Mouse (Mus musculus) heart, embryonic 16.5 days (tissue): ENCODE data around the gene Zmym2. TPM values are rescaled to one million over a fixed set of nuclear protein-coding genes. Genes with fewer than 3 reads are reported as not detected.

Experiments
- ATAC-seq: fragments of 200-750 bp; cut with Nextera tagmentation; replicated peaks from 2 replicates; pipeline ENCODE4 v1.8.0; 2017; ENCODE audit warnings: moderate number of reproducible peaks; ENCODE audit not compliant: insufficient read depth, low FRiP score; ENCODE audit errors: extremely low read depth
- H3K27ac ChIP-seq: fragments of 300-500 bp; sonication (generic); 2 replicates; pipeline ENCODE4 v1.5.1; 2014; ENCODE audit warnings: mild to moderate bottlenecking, low read length, control low read depth, moderate library complexity
- H3K27me3 ChIP-seq: fragments of 300-500 bp; sonication (generic); 2 replicates; pipeline ENCODE4 v1.6.1; 2014; ENCODE audit warnings: low read length, mixed read lengths; ENCODE audit not compliant: control insufficient read depth, insufficient read depth
- H3K36me3 ChIP-seq: fragments of 300-500 bp; sonication (generic); 2 replicates; pipeline ENCODE4 v1.6.1; 2014; ENCODE audit not compliant: control insufficient read depth, insufficient read depth
- H3K4me1 ChIP-seq: fragments of 300-500 bp; sonication (generic); 2 replicates; pipeline ENCODE4 v1.6.1; 2014; ENCODE audit warnings: low read length, mixed read lengths; ENCODE audit not compliant: control insufficient read depth, insufficient read depth
- H3K4me2 ChIP-seq: fragments of 300-500 bp; sonication (generic); 2 replicates; pipeline ENCODE4 v1.6.1; 2014; ENCODE audit warnings: low read depth, mild to moderate bottlenecking, control low read depth, low read length
- H3K4me3 ChIP-seq: fragments of 300-500 bp; sonication (generic); 2 replicates; pipeline ENCODE4 v1.5.1; 2014; ENCODE audit warnings: mild to moderate bottlenecking, control low read depth, low read length
- H3K9ac ChIP-seq: fragments of 300-500 bp; sonication (generic); 2 replicates; pipeline ENCODE4 v1.6.1; 2014; ENCODE audit warnings: low read length, control low read depth
- H3K9me3 ChIP-seq: fragments of 300-500 bp; sonication (generic); replicated peaks from 2 replicates; pipeline ENCODE4 v1.6.1; 2016; ENCODE audit warnings: low read length; ENCODE audit not compliant: control insufficient read depth
- WGBS: fragments of 180-500 bp; shearing (Covaris S2); extraction: QIAGEN DNeasy Blood & Tissue Kit; methylation state at CpG from one replicate; pipeline ENCODE4 v1.1.7; 2014; 5-methylcytosine and 5-hydroxymethylcytosine counted together
- polyA plus RNA-seq: library from polyadenylated mRNA; unstranded; fragments of >200 nt; fragmentation: Nextera tagmentation; extraction: Ambion mirVana; gene quantifications from 2 replicates; pipeline ENCODE4 v1.2.1, GENCODE M21; 2015

Zmym2 gene
- polyA plus RNA-seq, 1 experiment from 2014 or later: 28.5 TPM

DNA sequence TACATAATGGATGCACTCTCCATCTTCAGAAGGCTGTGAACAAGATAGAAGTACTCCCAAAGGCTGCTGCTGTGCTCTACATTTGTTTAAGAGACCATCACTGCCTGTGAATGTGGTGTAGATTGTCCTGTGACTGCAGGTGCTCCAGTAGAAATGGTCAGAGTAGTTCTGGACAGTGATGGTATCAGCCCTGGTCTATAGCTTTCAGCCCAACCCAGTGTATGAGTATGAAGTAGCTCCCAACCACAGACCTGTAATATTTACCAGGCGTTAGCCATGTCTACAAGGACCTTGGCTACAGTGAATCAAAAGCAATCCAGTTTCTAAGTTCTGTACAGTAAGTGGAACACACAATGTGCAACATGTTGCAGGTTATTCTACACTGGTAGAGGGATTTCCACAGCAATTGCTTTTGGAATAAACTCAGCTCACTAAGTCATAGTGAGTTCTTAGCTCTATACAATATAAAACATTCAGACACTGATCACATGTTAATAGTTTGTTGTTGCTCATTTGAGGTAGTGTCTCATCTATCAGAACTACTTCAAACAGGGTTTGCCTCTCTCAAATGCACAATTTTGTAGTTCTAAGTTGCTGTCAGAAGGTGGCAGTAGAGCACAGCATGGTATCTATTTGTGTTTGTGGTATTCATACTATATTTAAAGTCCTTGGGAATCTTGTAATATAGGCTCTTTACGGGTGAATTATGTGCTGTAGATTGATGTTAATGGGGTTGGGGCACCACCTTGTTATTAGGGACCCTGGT is 77.7 kb downstream of the Zmym2 start:
- Histone ChIP-seq H3K4me1 (no peaks in the 10 kb centered on the region; the same call in 1 of the 2 replicates), H3K9me3 (no peaks in the 10 kb centered on the region), H3K27ac (no peak overlapping the region), H3K4me2 (no peak overlapping the region), H3K27me3 (no peaks in the 10 kb centered on the region), H3K4me3 (no peak overlapping the region), H3K36me3 (no peaks in the 10 kb centered on the region), H3K9ac (no peak overlapping the region)
- 56% methylated on average over 2 of the region's 2 CpGs for WGBS
- 0 out of 2 replicates have a peak, but pooled peaks have one; percentile 23 for ATAC-seq

DNA sequence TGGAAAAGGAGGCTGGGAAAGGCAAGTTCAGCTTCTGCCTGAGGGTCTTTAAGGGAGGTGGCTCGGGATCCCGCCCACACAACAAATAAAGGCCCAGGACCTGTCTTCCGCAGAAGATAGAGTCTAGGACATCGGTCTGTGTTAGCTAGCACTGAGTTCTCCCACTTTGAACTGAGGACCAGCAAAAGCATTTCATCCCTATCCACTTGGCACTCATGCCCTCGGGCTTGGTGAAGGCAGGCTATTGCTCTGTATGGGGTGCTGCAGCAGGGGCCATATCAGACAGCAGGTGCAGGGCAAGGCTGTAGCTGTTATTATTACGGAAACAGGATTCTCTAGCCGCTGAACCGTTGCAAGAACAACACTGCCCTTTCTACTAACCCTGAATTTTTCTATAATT is 83.2 kb downstream of the Zmym2 start:
- H3K27ac ChIP-seq: no peak overlapping the region
- no peaks in the 10 kb centered on the region for H3K36me3 ChIP-seq
- no peak overlapping the region for H3K9ac ChIP-seq
- peaks cover 11% of the 10 kb centered on the region for H3K4me1 ChIP-seq
- no peaks in the 10 kb centered on the region for H3K27me3 ChIP-seq
- H3K4me2 ChIP-seq: no peak overlapping the region
- no peak for ATAC-seq
- no peak overlapping the region for H3K4me3 ChIP-seq
- H3K9me3 ChIP-seq: no peaks in the 10 kb centered on the region
- 76% methylated on average over 8 of the region's 8 CpGs for WGBS

DNA sequence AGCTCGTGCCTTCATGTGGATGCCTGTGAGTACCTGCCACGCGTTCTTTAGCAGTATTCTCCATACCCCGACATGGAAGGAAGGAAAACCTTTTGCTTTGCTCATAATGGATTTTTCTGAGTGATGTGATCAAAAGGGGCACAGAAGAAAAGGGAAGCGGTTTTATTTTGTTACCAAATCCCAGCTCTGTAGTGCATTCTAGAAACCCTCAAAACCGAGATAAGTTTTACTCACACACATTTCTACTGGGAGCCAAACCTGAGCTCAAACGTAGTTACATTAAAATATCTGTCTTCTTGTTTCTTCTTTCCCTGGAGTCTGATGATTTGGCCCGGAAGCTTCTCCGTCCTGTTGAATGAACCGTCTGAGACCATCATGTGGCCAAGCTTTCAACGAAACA is 83.7 kb downstream of the Zmym2 start:
- Histone ChIP-seq H3K4me1 (peaks cover 11% of the 10 kb centered on the region), H3K36me3 (no peaks in the 10 kb centered on the region), H3K9me3 (no peaks in the 10 kb centered on the region), H3K9ac (no peak overlapping the region; the same call in 1 of the 2 replicates), H3K27me3 (no peaks in the 10 kb centered on the region), H3K4me2 (no peak overlapping the region), H3K27ac (no peak overlapping the region), H3K4me3 (no peak overlapping the region)
- WGBS: 56% methylated on average over 11 of the region's 11 CpGs
- ATAC-seq: no peak

GRCm38 (mm10) chr14:56978045-56978655 is 91.7 kb downstream of the Zmym2 start:
- H3K27me3 ChIP-seq: no peaks in the 10 kb centered on the region
- no peaks in the 10 kb centered on the region for H3K9me3 ChIP-seq
- H3K4me1 ChIP-seq: peaks cover 2% of the 10 kb centered on the region; the same call in 1 of the 2 replicates
- no peak overlapping the region for H3K4me3 ChIP-seq
- H3K9ac ChIP-seq: no peak overlapping the region
- no peak overlapping the region for H3K4me2 ChIP-seq
- no peaks in the 10 kb centered on the region for H3K36me3 ChIP-seq
- WGBS: 39% methylated on average over 8 of the region's 8 CpGs
- ATAC-seq: no peak
- no peak overlapping the region for H3K27ac ChIP-seq

DNA sequence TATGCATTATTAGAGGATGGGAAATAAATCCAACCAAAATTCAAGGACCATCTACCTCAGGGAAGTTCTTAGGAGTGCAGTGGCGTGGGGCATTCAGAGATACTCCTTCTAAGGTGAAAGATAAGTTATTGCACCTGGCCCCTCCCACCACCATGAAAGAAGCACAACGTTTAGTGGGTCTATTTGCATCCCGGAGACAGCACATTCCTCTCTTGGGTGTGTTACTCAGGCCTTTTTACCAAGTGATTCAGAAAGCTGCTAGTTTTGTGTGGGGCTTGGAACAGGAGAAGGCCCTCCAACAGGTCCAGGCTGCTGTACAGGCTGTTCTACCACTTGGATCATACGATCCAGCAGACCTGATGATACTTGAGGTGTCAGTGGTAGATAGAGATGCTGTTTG is 102.2 kb downstream of the Zmym2 start:
- ATAC-seq: no peak
- H3K36me3 ChIP-seq: no peaks in the 10 kb centered on the region
- no peak overlapping the region for H3K27ac ChIP-seq
- no peak overlapping the region for H3K9ac ChIP-seq
- H3K4me2 ChIP-seq: no peak overlapping the region
- no peak overlapping the region for H3K4me3 ChIP-seq
- 70% methylated on average over 4 of the region's 4 CpGs for WGBS
- no peaks in the 10 kb centered on the region for H3K9me3 ChIP-seq
- no peaks in the 10 kb centered on the region for H3K27me3 ChIP-seq
- H3K4me1 ChIP-seq: no peaks in the 10 kb centered on the region

Other genes starting within 250 kb of the Zmym2 start
- 20.1 and 25.4 TPM in 2 replicates for gene Mphosph8, start 218.4 kb upstream of the Zmym2 start, polyA plus RNA-seq
- gene Pspc1, start 108.3 kb upstream of the Zmym2 start, polyA plus RNA-seq: 16.1 and 19.6 TPM in 2 replicates
- 18.2 and 19.2 TPM in 2 replicates for gene Zmym5, start 74.9 kb upstream of the Zmym2 start, polyA plus RNA-seq
- gene Gja3, start 171.4 kb downstream of the Zmym2 start, polyA plus RNA-seq: 56.9 and 57.0 TPM in 2 replicates
- 0.28 and 0.31 TPM in 2 replicates for gene Gjb2, start 218.0 kb downstream of the Zmym2 start, polyA plus RNA-seq
- gene Gm4491, start 229.2 kb downstream of the Zmym2 start, polyA plus RNA-seq: not detected in 2 replicates
- not detected in 2 replicates for gene Gjb6, start 247.0 kb downstream of the Zmym2 start, polyA plus RNA-seq